Mouse (Mus musculus) lung, embryonic 14.5 days (tissue): Measurements from ENCODE around the gene Zdhhc22. TPM values are rescaled to one million over a fixed set of nuclear protein-coding genes. Genes with fewer than 3 reads are reported as not detected.
A peak's percentile ranks its signal among the peaks of the same experiment; 100 is the strongest.

Experiments
- ATAC-seq: fragments of 200-750 bp; cut with Nextera tagmentation; 2 replicates; pipeline ENCODE4 v1.8.0; 2017; ENCODE audit warnings: mild to moderate bottlenecking, moderate TSS enrichment, moderate library complexity; ENCODE audit not compliant: insufficient read depth
- DNase-seq: peaks from one replicate; pipeline ENCODE4 v3.0.0-alpha.2; 2015
- H3K27ac ChIP-seq: fragments of 300-500 bp; sonication (generic); 2 replicates; pipeline ENCODE4 v1.5.1; 2014; ENCODE audit warnings: low read depth, mild to moderate bottlenecking, moderate library complexity
- H3K27me3 ChIP-seq: fragments of 300-500 bp; sonication (generic); 2 replicates; pipeline ENCODE4 v1.6.1; 2014; ENCODE audit warnings: low read length, control low read depth; ENCODE audit not compliant: insufficient read depth
- H3K36me3 ChIP-seq: fragments of 300-500 bp; sonication (generic); 2 replicates; pipeline ENCODE4 v1.6.1; 2014; ENCODE audit warnings: control low read depth; ENCODE audit not compliant: insufficient read depth
- H3K4me1 ChIP-seq: fragments of 300-500 bp; sonication (generic); 2 replicates; pipeline ENCODE4 v1.6.1; 2014; ENCODE audit warnings: antibody characterized with exemption, control low read depth; ENCODE audit not compliant: insufficient read depth
- H3K4me2 ChIP-seq: fragments of 300-500 bp; sonication (generic); 2 replicates; pipeline ENCODE4 v1.6.1; 2014; ENCODE audit warnings: mild to moderate bottlenecking
- H3K4me3 ChIP-seq: fragments of 300-500 bp; sonication (generic); 2 replicates; pipeline ENCODE4 v1.5.1; 2014; ENCODE audit warnings: low read depth, low read length
- H3K9ac ChIP-seq: fragments of 300-500 bp; sonication (generic); 2 replicates; pipeline ENCODE4 v1.6.1; 2014
- H3K9me3 ChIP-seq: fragments of 300-500 bp; sonication (generic); 2 replicates; pipeline ENCODE4 v1.6.1; 2016; ENCODE audit warnings: low read depth, low read length, control low read depth
- CTCF ChIP-seq: IDR thresholded peaks from 2 replicates; pipeline ENCODE4 v1.5.1; 2016; ENCODE audit warnings: antibody characterized with exemption, low read depth
- WGBS: fragments of 180-500 bp; shearing (Covaris S2); extraction: QIAGEN DNeasy Blood & Tissue Kit; methylation state at CpG from one replicate; pipeline ENCODE4 v1.1.7; 2014; 5-methylcytosine and 5-hydroxymethylcytosine counted together
- polyA plus RNA-seq: library from polyadenylated mRNA; unstranded; fragments of >200 nt; fragmentation: Nextera tagmentation; extraction: Ambion mirVana; gene quantifications from 2 replicates; pipeline ENCODE4 v1.2.1, GENCODE M21; 2014

Zdhhc22 gene
- polyA plus RNA-seq, result 0.05 TPM in 1 of 2 replicates, not detected in the other

DNA sequence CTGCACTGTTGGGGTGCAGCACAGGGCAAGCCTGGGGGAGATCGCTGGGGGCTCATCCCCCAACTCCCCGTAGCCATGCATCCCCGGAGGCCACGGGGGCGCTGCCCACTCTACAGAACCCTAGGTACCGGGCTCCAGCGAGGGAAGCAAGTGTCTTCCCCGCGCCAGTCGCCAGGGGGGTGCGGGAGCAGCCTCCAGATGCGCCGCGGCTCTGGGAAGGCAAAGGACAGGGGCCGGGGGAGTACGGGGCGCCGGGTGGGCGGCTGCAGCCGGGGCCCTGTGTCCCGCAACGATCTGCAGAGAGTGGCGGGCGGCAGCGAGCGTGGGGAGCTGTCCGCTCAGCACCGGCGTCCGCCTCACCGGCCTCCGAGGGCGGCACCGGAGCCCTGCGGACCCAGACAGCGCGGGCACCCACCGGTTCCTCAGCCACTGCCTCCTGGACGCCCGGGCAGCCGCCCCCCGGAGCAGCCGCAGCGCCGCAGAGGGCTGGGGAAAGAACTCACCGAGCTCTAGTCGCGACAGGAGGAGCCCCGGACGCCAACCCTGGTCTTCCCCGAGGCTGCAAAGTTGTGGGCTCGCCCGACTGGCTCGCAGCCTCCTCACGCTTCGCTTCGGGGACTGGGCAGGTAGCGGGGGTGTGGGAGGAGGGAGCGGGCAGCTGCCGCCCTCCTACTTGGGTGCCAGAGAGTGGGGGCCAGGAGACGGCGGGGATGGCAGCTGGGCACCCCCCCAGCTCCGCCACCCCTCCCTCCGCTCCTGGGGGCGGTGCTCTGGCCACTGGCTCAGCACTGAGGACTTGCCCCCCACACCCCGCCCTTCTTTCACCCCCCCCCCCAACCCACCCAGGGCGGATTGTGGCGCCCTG is at the start of gene Zdhhc22:
Gene Zdhhc22, minus strand, starts transcription at position 541 of the 865 bp plus-strand sequence.
- Histone ChIP-seq H3K27ac (no peak within 1 kb of the TSS), H3K4me3 (peak within 1 kb of the TSS; percentile 17; the same call in 1 of the 2 replicates), H3K9me3 (no peaks in the 10 kb centered on the region), H3K36me3 (no peaks in the 10 kb centered on the region), H3K4me1 (no peaks in the 10 kb centered on the region; the same call in 1 of the 2 replicates), H3K4me2 (peak within 1 kb of the TSS; percentile 38), H3K9ac (no peak within 1 kb of the TSS), H3K27me3 (peaks cover 48% of the 10 kb centered on the region)
- 1% methylated on average over 63 of the region's 68 CpGs for WGBS
- DNase-seq, result peak; percentile 79
- peak; percentile 75 for ATAC-seq
- peak; percentile 21; the same call in 1 of the 2 replicates for TF ChIP-seq CTCF

DNA sequence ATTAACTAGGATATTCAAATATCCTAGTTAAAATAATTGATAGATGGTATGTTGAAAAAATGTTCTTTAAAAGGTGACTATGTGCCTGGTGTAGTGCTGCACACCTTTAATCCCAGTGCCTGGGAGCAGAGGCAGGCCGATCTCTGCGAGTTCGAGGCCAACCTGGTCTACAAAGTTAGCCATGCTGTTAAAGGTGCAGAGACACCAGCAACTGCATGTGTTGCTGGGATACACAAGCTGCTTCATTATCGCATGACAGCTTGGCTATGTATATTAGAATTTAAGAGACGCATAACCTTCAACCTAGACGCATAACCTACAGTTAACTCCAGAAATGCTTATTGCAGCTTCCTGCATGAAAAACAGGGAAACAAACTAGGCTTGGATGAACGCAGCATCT is 46.4 kb upstream of the Zdhhc22 start:
- H3K9ac ChIP-seq, result no peak overlapping the region
- no peaks in the 10 kb centered on the region for H3K27me3 ChIP-seq
- no peaks in the 10 kb centered on the region for H3K4me1 ChIP-seq
- no peak for ATAC-seq
- no peaks in the 10 kb centered on the region for H3K9me3 ChIP-seq
- H3K4me2 ChIP-seq, result no peak overlapping the region
- DNase-seq, result no peak
- TF ChIP-seq CTCF, result no peak
- H3K27ac ChIP-seq, result no peak overlapping the region
- no peaks in the 10 kb centered on the region for H3K36me3 ChIP-seq
- WGBS, result 87% methylated on average over 7 of the region's 7 CpGs
- no peak overlapping the region for H3K4me3 ChIP-seq

DNA sequence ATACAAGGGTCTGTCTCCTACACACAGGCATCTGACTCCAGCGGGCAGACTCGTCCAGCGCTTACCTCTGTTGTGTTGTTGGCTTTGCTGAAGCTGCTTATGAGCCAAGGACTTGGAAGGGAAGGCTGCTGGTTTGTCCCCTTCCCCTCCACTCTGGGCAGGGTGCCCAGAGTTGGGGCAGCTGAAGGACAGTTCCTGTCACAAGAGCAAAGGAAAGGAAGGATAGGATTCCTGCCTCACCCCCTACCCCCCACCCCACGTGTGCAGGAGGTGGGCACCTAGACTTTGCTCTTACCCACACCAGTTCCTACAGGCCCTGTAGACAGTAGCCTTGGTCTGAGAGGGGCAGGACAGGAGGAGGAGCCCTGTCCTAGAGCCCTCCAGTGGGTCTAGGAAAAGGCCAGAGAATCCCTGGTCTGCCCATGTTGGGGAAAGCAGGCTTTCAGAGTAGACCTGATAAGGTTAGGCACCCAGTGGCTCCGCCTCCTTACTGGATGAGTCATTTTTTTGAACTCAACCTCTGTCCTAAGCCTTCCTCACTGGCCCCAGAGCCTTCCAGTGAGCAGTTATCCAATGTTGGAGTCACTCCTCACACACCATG is 41.0 kb upstream of the Zdhhc22 start:
- TF ChIP-seq CTCF, result no peak
- no peaks in the 10 kb centered on the region for H3K4me1 ChIP-seq
- no peak overlapping the region for H3K27ac ChIP-seq
- peaks cover 18% of the 10 kb centered on the region for H3K27me3 ChIP-seq
- no peak for ATAC-seq
- H3K4me2 ChIP-seq, result no peak overlapping the region
- DNase-seq, result peak; percentile 23
- no peak overlapping the region for H3K9ac ChIP-seq
- WGBS, result 61% methylated on average over 5 of the region's 5 CpGs
- no peaks in the 10 kb centered on the region for H3K9me3 ChIP-seq
- H3K36me3 ChIP-seq, result no peaks in the 10 kb centered on the region
- H3K4me3 ChIP-seq, result no peak overlapping the region

DNA sequence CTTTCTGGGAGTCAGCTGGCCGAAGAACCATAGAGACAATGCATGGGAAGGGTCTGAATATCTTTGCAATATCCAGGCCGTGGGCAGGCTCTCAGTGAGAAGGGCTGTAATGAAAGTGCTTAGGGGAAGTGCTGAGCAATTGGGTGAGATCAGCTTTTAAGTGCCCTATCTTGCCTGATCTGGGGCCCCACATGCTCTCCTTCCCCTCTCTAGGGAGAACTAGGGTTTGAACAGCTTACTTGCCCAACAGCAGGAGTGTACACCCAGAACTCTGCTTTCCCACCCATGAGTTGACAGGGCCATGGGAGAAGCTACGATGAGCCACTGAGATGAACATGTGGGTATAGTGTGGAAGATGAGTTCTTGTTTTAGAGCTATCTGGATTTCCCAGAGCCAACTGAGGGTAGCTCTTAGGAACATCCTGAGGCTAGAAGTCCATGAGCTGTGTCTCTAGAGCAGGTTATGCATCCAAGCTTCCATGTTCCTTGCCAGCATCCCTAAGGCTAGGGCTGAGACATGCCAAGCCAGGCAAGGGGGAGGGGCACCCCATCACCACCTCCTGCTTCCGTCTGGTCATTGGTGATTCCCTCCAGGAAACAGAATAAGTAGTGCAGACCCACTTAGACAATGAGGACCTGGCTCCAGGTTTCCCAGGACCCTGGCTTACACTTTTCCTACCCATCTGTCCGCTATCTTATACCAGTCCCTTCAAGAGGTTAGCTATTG is 39.2 kb upstream of the Zdhhc22 start:
- DNase-seq, result no peak
- TF ChIP-seq CTCF, result no peak

DNA sequence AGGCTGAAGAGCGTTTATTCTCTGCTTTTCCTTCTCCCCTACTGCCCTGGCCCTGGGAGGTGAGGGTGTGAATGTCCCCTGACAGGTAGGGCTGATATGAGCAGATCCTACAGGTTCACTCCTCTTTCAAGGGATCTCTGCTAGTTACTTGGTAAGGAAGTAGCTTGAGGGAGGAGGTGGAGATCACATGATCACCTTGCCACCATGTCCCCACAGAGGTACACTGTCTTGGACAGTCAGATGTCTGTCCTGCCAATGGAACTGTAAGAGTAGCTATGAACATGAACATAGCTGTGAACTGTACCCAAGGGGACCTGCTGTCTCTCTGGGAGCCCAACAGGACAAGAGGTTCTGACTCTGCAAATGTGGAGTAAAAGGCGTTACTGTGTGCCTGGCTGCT is 37.8 kb upstream of the Zdhhc22 start:
- no peak overlapping the region for H3K27ac ChIP-seq
- WGBS, result 44% methylated on average over 2 of the region's 2 CpGs
- DNase-seq, result no peak
- no peak overlapping the region for H3K4me2 ChIP-seq
- H3K9ac ChIP-seq, result no peak overlapping the region
- no peaks in the 10 kb centered on the region for H3K4me1 ChIP-seq
- no peaks in the 10 kb centered on the region for H3K36me3 ChIP-seq
- H3K27me3 ChIP-seq, result peaks cover 21% of the 10 kb centered on the region
- H3K4me3 ChIP-seq, result no peak overlapping the region
- TF ChIP-seq CTCF, result no peak
- no peak for ATAC-seq
- H3K9me3 ChIP-seq, result no peaks in the 10 kb centered on the region

More for the DNA sequence above, 39.2 kb upstream of the Zdhhc22 start:
- Histone ChIP-seq H3K27ac (no peak overlapping the region), H3K9ac (no peak overlapping the region), H3K36me3 (no peaks in the 10 kb centered on the region), H3K4me2 (no peak overlapping the region), H3K4me3 (no peak overlapping the region), H3K4me1 (no peaks in the 10 kb centered on the region), H3K27me3 (peaks cover 21% of the 10 kb centered on the region), H3K9me3 (no peaks in the 10 kb centered on the region)
- ATAC-seq, result no peak
- WGBS, result 51% methylated on average over 5 of the region's 5 CpGs

DNA sequence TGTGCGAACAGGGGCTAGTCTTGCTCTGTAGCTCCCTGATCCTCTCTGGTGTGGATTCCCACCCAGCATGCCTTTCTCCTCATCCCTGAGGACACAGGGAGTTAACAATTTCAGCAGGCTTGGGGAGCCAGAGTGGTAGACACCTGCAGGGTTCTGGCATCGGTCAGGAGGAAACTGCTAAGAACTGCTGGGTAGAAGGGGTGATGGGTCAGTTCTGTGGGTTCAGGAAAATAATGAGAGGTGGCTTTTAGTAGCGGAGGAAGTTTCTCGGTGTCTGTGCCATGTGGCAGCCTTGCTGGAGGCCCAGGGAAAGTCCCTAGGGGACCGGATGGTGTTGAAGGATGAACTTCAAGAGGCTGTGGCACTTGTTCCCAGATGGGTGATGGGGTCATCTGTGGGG is 37.2 kb upstream of the Zdhhc22 start:
- DNase-seq, result no peak
- WGBS, result 47% methylated on average over 5 of the region's 5 CpGs
- no peaks in the 10 kb centered on the region for H3K36me3 ChIP-seq
- ATAC-seq, result no peak
- no peaks in the 10 kb centered on the region for H3K4me1 ChIP-seq
- H3K27me3 ChIP-seq, result peaks cover 21% of the 10 kb centered on the region
- no peaks in the 10 kb centered on the region for H3K9me3 ChIP-seq
- no peak overlapping the region for H3K4me3 ChIP-seq
- H3K9ac ChIP-seq, result no peak overlapping the region
- no peak overlapping the region for H3K27ac ChIP-seq
- TF ChIP-seq CTCF, result no peak
- H3K4me2 ChIP-seq, result no peak overlapping the region

DNA sequence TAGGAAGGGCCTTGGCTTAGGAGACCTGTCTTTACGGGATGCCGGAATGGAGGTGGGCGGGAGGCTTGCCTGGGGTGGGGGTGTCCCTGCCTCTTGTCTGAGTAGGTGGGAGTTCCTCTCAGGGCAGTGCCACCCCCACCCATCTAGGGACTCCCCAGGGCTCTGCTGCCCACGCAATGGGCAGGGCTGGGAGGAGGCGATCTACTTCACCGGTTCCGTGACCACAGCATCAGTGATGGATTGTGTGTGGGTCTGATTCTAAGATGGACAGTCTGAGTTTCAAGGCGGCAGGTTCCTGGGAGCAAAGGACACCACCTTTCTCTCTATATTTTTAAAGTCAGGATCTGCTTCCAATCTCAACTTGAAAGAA is 36.6 kb upstream of the Zdhhc22 start:
- WGBS, result 14% methylated on average over 8 of the region's 8 CpGs

More for the DNA sequence above, 36.6 kb upstream of the Zdhhc22 start:
- Histone ChIP-seq H3K4me2 (no peak overlapping the region), H3K27me3 (peaks cover 21% of the 10 kb centered on the region), H3K4me3 (no peak overlapping the region), H3K9ac (no peak overlapping the region), H3K4me1 (no peaks in the 10 kb centered on the region), H3K27ac (no peak overlapping the region), H3K9me3 (no peaks in the 10 kb centered on the region), H3K36me3 (no peaks in the 10 kb centered on the region)
- ATAC-seq (no peak), DNase-seq (no peak)
- TF ChIP-seq CTCF, result no peak
